Mouse (Mus musculus): ENCODE measurements around the gene Bex6.

GRCm38 (mm10) chr16:32144592-32144991 lies 35.0 kb upstream of the Bex6 start:
- no peak for TF ChIP-seq CTCF (IDR thresholded peaks at IDR 0.05; ENCODE audit: insufficient read depth, low read length)
- no peak for TF ChIP-seq POLR2A (IDR thresholded peaks at IDR 0.05; ENCODE audit: borderline replicate concordance, extremely low read depth, low read depth, low read length)
